Mouse (Mus musculus): ENCODE results near the gene Fblim1.

GRCm38 (mm10) chr4:141573359-141573966 lies 32.4 kb downstream of the Fblim1 start:
- TF ChIP-seq CTCF (conservative IDR thresholded peaks at IDR 0.05; ENCODE audit: low read length) (no peak), NANOG (IDR thresholded peaks at IDR 0.05; ENCODE audit: borderline replicate concordance, low read length) (no peak), POU5F1 (IDR thresholded peaks at IDR 0.05; ENCODE audit: borderline replicate concordance, low read length) (no peak)

Measured in E14TG2a.4 (cell line).